Mouse (Mus musculus): ENCODE data around the gene Mgat5.

- TF ChIP-seq CTCF (IDR thresholded peaks at IDR 0.05; ENCODE audit: low read depth, low read length) (no peak), POLR2A (IDR thresholded peaks at IDR 0.05; ENCODE audit: borderline replicate concordance, low read depth, low read length) (no peak)
Measured at GRCm38 (mm10) chr1:127419581-127419980, 214.8 kb downstream of the Mgat5 start.
